Mouse (Mus musculus): ENCODE data around the gene Ppm1d. TPM values are rescaled to one million over a fixed set of nuclear protein-coding genes. Genes with fewer than 3 reads are reported as not detected.

Gene Ppm1d
- polyA plus RNA-seq, 1 experiment from 2014 or later = 21.3 TPM

GRCm38 (mm10) chr11:85379091-85379490 is 68.0 kb downstream of the Ppm1d start:
- H3K27me3 ChIP-seq = no peaks in the 10 kb centered on the region
- H3K4me1 ChIP-seq (replicated peaks) = no peaks in the 10 kb centered on the region
- H3K27ac ChIP-seq (replicated peaks) = no peak overlapping the region
- H3K36me3 ChIP-seq (replicated peaks) = no peaks in the 10 kb centered on the region
- 65% methylated on average over 3 of the region's 3 CpGs for WGBS (ENCODE audit: insufficient replicate concordance)
- no peak overlapping the region for H3K9ac ChIP-seq
- H3K4me3 ChIP-seq (replicated peaks) = no peak overlapping the region
- H3K9me3 ChIP-seq (replicated peaks) = no peaks in the 10 kb centered on the region
- ATAC-seq (ENCODE audit: insufficient read depth) = no peak
- no peak overlapping the region for H3K4me2 ChIP-seq

- no peaks in the 10 kb centered on the region for H3K27me3 ChIP-seq
- no peaks in the 10 kb centered on the region for H3K9me3 ChIP-seq (replicated peaks)
- H3K27ac ChIP-seq (replicated peaks) = no peak overlapping the region
- H3K4me2 ChIP-seq = no peak overlapping the region
- no peaks in the 10 kb centered on the region for H3K4me1 ChIP-seq (replicated peaks)
- H3K4me3 ChIP-seq (replicated peaks) = no peak overlapping the region
- 14% methylated on average over 1 of the region's 1 CpGs for WGBS (ENCODE audit: insufficient replicate concordance)
- H3K36me3 ChIP-seq (replicated peaks) = no peaks in the 10 kb centered on the region
- no peak for ATAC-seq (ENCODE audit: insufficient read depth)
- H3K9ac ChIP-seq = no peak overlapping the region
Measured at GRCm38 (mm10) chr11:85380046-85380445, 69.0 kb downstream of the Ppm1d start.

DNA sequence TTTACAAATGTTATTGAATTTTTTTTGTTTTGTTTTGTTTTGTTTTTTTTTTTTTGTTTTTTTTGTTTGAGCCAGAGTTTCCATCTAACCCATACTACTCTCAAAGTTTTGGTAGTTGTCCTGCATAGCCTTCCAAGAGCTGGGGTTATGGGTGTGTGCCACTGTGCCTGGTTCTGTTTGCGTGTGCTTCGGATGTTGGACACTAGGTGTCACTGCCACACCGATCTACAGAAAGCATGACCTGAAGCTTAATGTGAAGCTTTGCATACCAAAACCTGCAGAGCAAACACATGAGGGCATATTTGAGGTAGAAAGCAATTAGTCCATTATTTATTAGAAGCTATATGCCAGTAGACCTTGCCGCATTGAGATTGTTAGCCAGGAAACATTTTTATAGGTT is 71.0 kb downstream of the Ppm1d start:
- Histone ChIP-seq H3K9ac (no peak overlapping the region), H3K27me3 (no peaks in the 10 kb centered on the region), H3K27ac (replicated peaks) (no peak overlapping the region), H3K4me1 (replicated peaks) (no peaks in the 10 kb centered on the region), H3K4me3 (replicated peaks) (no peak overlapping the region), H3K36me3 (replicated peaks) (no peaks in the 10 kb centered on the region), H3K4me2 (no peak overlapping the region), H3K9me3 (replicated peaks) (no peaks in the 10 kb centered on the region)
- no peak for ATAC-seq (ENCODE audit: insufficient read depth)
- 21% methylated on average over 4 of the region's 4 CpGs for WGBS (ENCODE audit: insufficient replicate concordance)

- Histone ChIP-seq H3K27me3 (no peaks in the 10 kb centered on the region), H3K27ac (replicated peaks) (no peak overlapping the region), H3K9ac (no peak overlapping the region), H3K4me3 (replicated peaks) (no peak overlapping the region), H3K9me3 (replicated peaks) (no peaks in the 10 kb centered on the region), H3K4me2 (no peak overlapping the region), H3K4me1 (replicated peaks) (no peaks in the 10 kb centered on the region), H3K36me3 (replicated peaks) (no peaks in the 10 kb centered on the region)
- WGBS (ENCODE audit: insufficient replicate concordance) = 79% methylated on average over 7 of the region's 7 CpGs
- no peak for ATAC-seq (ENCODE audit: insufficient read depth)
Measured at GRCm38 (mm10) chr11:85383975-85384821, 73.2 kb downstream of the Ppm1d start.

GRCm38 (mm10) chr11:85392179-85392863 is 81.3 kb downstream of the Ppm1d start:
- Histone ChIP-seq H3K4me1 (replicated peaks) (no peaks in the 10 kb centered on the region), H3K36me3 (replicated peaks) (no peaks in the 10 kb centered on the region), H3K9me3 (replicated peaks) (no peaks in the 10 kb centered on the region), H3K27me3 (no peaks in the 10 kb centered on the region), H3K9ac (no peak overlapping the region), H3K27ac (replicated peaks) (no peak overlapping the region), H3K4me3 (replicated peaks) (no peak overlapping the region), H3K4me2 (no peak overlapping the region)
- 78% methylated on average over 12 of the region's 12 CpGs for WGBS (ENCODE audit: insufficient replicate concordance)
- no peak for ATAC-seq (ENCODE audit: insufficient read depth)

GRCm38 (mm10) chr11:85392864-85393220 is 81.8 kb downstream of the Ppm1d start:
- Histone ChIP-seq H3K4me2 (no peak overlapping the region), H3K9ac (no peak overlapping the region), H3K36me3 (replicated peaks) (no peaks in the 10 kb centered on the region), H3K27me3 (no peaks in the 10 kb centered on the region), H3K4me3 (replicated peaks) (no peak overlapping the region), H3K27ac (replicated peaks) (no peak overlapping the region), H3K4me1 (replicated peaks) (no peaks in the 10 kb centered on the region), H3K9me3 (replicated peaks) (no peaks in the 10 kb centered on the region)
- ATAC-seq (ENCODE audit: insufficient read depth) = no peak
- WGBS (ENCODE audit: insufficient replicate concordance) = 77% methylated on average over 9 of the region's 9 CpGs

DNA sequence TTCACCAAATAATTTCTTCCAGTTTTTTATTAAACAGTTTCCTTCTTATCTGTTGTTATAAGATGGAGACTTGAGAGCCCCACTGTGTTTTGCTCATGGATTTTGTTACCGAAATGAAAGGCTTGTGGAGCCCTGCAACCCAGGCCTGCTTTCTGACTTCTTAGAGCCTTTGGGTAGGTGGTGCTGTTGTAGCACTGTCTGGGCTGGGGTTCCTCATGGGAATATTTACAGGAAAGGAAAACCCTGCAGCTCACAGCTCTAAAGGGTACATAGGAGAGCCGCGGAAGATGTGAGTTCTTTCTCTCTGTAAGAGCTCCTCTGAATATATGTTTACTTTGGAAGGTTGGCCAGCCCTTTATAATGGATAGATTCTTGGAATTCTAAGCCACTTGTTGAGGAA is 82.9 kb downstream of the Ppm1d start:
- Histone ChIP-seq H3K9ac (no peak overlapping the region), H3K9me3 (replicated peaks) (no peaks in the 10 kb centered on the region), H3K27ac (replicated peaks) (no peak overlapping the region), H3K4me1 (replicated peaks) (no peaks in the 10 kb centered on the region), H3K4me3 (replicated peaks) (no peak overlapping the region), H3K4me2 (no peak overlapping the region), H3K27me3 (no peaks in the 10 kb centered on the region), H3K36me3 (replicated peaks) (no peaks in the 10 kb centered on the region)
- WGBS (ENCODE audit: insufficient replicate concordance) = 73% methylated on average over 3 of the region's 3 CpGs
- ATAC-seq (ENCODE audit: insufficient read depth) = no peak

- H3K4me1 ChIP-seq (replicated peaks) = no peaks in the 10 kb centered on the region
- no peaks in the 10 kb centered on the region for H3K9me3 ChIP-seq (replicated peaks)
- WGBS (ENCODE audit: insufficient replicate concordance) = 73% methylated on average over 7 of the region's 7 CpGs
- H3K9ac ChIP-seq = no peak overlapping the region
- no peaks in the 10 kb centered on the region for H3K36me3 ChIP-seq (replicated peaks)
- H3K27me3 ChIP-seq = no peaks in the 10 kb centered on the region
- no peak overlapping the region for H3K4me3 ChIP-seq (replicated peaks)
- H3K4me2 ChIP-seq = no peak overlapping the region
- no peak overlapping the region for H3K27ac ChIP-seq (replicated peaks)
- ATAC-seq (ENCODE audit: insufficient read depth) = no peak
Measured at GRCm38 (mm10) chr11:85395361-85395760, 84.3 kb downstream of the Ppm1d start.

Other genes starting within 250 kb of the Ppm1d start
- gene Usp32, start 171.1 kb upstream of the Ppm1d start, polyA plus RNA-seq (2015; fragmentation: Nextera tagmentation; extraction: Ambion mirVana) = 10.1 and 15.2 TPM in 2 replicates
- not detected in 2 replicates for gene 1700125H20Rik, start 140.8 kb upstream of the Ppm1d start, polyA plus RNA-seq (2015; fragmentation: Nextera tagmentation; extraction: Ambion mirVana)
- 12.5 and 13.0 TPM in 2 replicates for gene Appbp2, start 76.1 kb upstream of the Ppm1d start, polyA plus RNA-seq (2015; fragmentation: Nextera tagmentation; extraction: Ambion mirVana)
- 18.1 and 19.8 TPM in 2 replicates for gene Bcas3, start 41.9 kb downstream of the Ppm1d start, polyA plus RNA-seq (2015; fragmentation: Nextera tagmentation; extraction: Ambion mirVana)